Mouse (Mus musculus) lung, postnatal 0 days (tissue): ENCODE measurements around the gene Spg21.

Experiments used
- CTCF ChIP-seq: IDR thresholded peaks from 2 replicates; pipeline ENCODE4 v1.5.1; 2016; ENCODE audit warnings: antibody characterized with exemption, mild to moderate bottlenecking
- EP300 ChIP-seq: IDR thresholded peaks from 2 replicates; pipeline ENCODE4 v1.6.1; 2016; ENCODE audit warnings: antibody characterized with exemption, mild to moderate bottlenecking, control low read depth

DNA sequence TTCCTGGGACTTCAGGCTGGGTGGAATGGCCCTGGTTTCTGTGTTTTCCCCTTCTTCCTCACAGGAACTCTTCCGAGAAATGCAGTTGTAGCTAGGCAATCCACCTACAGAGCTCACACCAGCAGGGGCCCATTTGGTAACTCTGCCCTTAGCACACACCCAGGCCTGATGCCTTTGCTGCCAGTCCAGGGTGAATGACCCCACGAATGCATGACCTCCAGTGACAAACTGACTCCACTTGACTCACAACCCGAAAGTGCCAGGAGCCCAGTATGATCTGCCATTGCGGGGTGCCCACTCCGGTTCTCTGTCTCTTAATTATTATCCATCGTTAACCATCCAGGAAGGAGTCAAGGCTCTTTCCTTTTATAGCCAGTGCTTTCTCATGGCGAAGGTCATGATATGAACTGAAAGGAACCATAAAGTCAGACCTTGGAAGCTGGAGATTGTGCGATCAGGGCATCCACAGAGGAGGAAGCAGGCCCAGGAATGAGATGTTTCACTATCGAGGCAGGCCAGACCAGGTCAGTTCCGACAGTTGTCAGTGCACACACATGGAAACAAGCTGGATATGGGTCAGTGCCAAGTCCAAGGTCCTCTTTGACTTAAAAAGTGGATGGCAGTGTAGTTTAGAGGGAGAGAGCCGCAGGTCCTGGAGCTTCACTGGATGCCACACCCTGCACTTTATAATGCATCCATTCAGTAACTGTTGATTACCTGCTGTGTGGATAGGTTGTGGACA lies 37.8 kb upstream of the Spg21 start, which contains the start of gene Slc51b:
- TF ChIP-seq CTCF (no peak), EP300 (no peak)
